Mouse (Mus musculus): ENCODE data around the gene Efcab11. TPM values are rescaled to one million over a fixed set of nuclear protein-coding genes. Genes with fewer than 3 reads are reported as not detected.

The Efcab11 gene
- polyA plus RNA-seq, 1 experiment from 2014 or later: 24.9 TPM

DNA sequence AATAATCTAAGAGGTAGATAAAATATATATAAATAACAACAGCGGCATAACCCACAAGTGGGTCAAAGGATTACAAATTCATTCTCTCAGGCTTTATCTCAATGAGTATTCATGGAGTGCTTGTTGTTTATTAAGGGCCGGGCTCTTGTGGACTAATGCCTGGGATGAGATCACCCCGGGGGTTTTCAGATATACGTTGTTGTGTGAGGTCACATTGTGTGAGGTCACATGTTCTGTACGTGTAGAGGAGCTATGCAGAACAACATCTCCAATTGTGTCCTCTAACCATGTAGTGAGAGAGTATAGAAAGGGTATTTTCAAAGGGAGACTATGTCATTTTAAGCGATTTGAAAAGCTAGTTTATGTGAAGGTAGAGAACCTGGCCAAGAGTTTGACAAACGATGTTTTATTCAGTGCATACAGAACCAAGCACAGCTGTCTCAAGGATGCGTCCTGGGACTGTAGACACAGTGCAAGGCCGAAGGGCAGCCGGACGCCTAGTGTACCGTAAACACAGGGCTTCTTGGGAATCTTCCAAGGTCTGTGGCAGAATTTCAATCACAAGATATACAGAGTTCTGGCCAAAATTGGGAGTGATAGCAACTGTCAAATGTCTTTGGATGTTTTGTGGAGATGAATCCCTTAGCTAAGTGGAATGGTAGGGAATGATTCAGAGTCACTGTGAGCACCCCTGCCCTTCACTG, 212.9 kb downstream of the Efcab11 start:
- H3K4me3 ChIP-seq: no peak overlapping the region
- peaks cover 22% of the 10 kb centered on the region for H3K4me1 ChIP-seq
- no peaks in the 10 kb centered on the region for H3K36me3 ChIP-seq
- H3K27me3 ChIP-seq (ENCODE audit: low read depth, poor library complexity, severe bottlenecking): no peaks in the 10 kb centered on the region
- H3K9me3 ChIP-seq (replicated peaks): no peaks in the 10 kb centered on the region
- H3K27ac ChIP-seq (replicated peaks): no peak overlapping the region
- 89% methylated on average over 12 of the region's 12 CpGs for WGBS
- DNase-seq (ENCODE audit: low spot score): no peak

DNA sequence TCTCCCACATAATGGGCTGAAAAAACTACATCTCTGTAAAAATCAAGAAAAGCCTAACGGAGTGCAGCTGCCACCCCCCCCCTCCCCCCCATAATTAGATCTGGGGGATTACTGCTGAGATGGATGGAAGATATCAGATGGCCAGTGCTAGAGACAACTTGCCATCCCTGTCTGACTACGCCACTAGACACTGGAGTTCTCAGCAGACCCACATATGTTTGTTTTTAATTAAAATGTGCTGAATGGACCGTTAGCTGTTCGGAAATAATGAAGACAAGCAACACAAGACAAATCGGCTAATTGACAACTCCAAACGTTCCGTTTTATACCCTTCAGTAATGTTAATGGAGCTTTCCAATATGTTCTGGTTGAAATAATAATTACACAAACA, 213.5 kb downstream of the Efcab11 start:
- WGBS: 76% methylated on average over 7 of the region's 7 CpGs
- Histone ChIP-seq H3K27me3 (ENCODE audit: low read depth, poor library complexity, severe bottlenecking) (no peaks in the 10 kb centered on the region), H3K4me3 (no peak overlapping the region), H3K27ac (replicated peaks) (0 out of 2 replicates have a peak overlapping the region, but pooled peaks have one; percentile 9), H3K9me3 (replicated peaks) (no peaks in the 10 kb centered on the region), H3K36me3 (no peaks in the 10 kb centered on the region), H3K4me1 (peaks cover 22% of the 10 kb centered on the region)
- no peak for DNase-seq (ENCODE audit: low spot score)

DNA sequence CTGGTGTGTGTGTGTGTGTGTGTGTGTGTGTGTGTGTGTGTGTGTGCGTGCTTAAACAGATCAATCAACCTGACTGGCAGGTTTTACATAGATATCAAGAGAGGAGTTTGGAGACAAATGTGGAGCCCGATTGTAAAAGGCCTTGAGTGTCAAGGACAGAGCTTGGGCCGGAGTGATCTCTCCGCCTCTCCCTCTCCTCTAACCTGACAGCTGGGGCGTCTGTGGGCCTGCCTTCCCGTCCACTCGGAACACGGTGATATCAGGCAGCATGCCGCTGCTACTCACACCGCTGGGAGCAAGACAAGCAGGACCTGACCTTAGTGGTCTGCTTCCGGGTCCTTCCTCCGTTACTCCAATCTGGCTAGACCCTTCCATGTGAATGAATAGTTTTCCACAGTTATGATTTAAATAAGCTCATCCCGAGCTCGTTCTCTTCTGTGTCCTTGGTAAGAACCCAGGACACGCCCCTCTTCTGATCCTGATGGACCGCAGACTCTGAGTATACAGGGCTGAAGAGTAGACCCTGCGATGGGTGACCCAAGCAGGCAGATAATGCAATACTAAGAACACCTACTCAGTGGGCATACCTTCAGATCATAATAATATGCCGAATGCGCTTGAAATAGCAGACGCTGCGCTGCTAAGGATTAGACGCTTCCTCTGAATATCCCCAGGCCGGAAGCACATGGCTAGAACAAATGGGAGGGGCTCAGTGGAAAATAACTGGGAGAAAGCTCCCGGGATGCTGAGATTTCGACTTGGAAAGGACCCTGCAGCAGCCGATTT, 214.1 kb downstream of the Efcab11 start:
- WGBS: 86% methylated on average over 26 of the region's 26 CpGs
- H3K9me3 ChIP-seq (replicated peaks): no peaks in the 10 kb centered on the region
- H3K27ac ChIP-seq (replicated peaks): peak overlapping the region; percentile 9; the same call in 1 of the 2 replicates
- H3K27me3 ChIP-seq (ENCODE audit: low read depth, poor library complexity, severe bottlenecking): no peaks in the 10 kb centered on the region
- peaks cover 22% of the 10 kb centered on the region for H3K4me1 ChIP-seq
- no peak for DNase-seq (ENCODE audit: low spot score)
- H3K4me3 ChIP-seq: no peak overlapping the region
- no peaks in the 10 kb centered on the region for H3K36me3 ChIP-seq

- DNase-seq (ENCODE audit: low spot score): no peak
- Histone ChIP-seq H3K9me3 (replicated peaks) (peaks cover 2% of the 10 kb centered on the region; the same call in 1 of the 2 replicates), H3K4me1 (peaks cover 9% of the 10 kb centered on the region), H3K36me3 (no peaks in the 10 kb centered on the region), H3K4me3 (no peak overlapping the region), H3K27me3 (ENCODE audit: low read depth, poor library complexity, severe bottlenecking) (no peaks in the 10 kb centered on the region), H3K27ac (replicated peaks) (no peak overlapping the region)
- 91% methylated on average over 19 of the region's 19 CpGs for WGBS
Measured at GRCm38 (mm10) chr12:99654991-99655880, 229.0 kb downstream of the Efcab11 start.

GRCm38 (mm10) chr12:99652459-99652858, 231.8 kb downstream of the Efcab11 start:
- Histone ChIP-seq H3K27me3 (ENCODE audit: low read depth, poor library complexity, severe bottlenecking) (no peaks in the 10 kb centered on the region), H3K4me1 (peaks cover 9% of the 10 kb centered on the region), H3K36me3 (no peaks in the 10 kb centered on the region), H3K9me3 (replicated peaks) (no peaks in the 10 kb centered on the region), H3K27ac (replicated peaks) (0 out of 2 replicates have a peak overlapping the region, but pooled peaks have one; percentile 1), H3K4me3 (no peak overlapping the region)
- DNase-seq (ENCODE audit: low spot score): no peak
- WGBS: 61% methylated on average over 6 of the region's 6 CpGs

GRCm38 (mm10) chr12:99649732-99650131, 234.5 kb downstream of the Efcab11 start:
- Histone ChIP-seq H3K36me3 (no peaks in the 10 kb centered on the region), H3K27ac (replicated peaks) (no peak overlapping the region), H3K4me1 (peaks cover 9% of the 10 kb centered on the region), H3K4me3 (no peak overlapping the region), H3K9me3 (replicated peaks) (peaks cover 11% of the 10 kb centered on the region), H3K27me3 (ENCODE audit: low read depth, poor library complexity, severe bottlenecking) (no peaks in the 10 kb centered on the region)
- WGBS: 60% methylated on average over 2 of the region's 2 CpGs
- no peak for DNase-seq (ENCODE audit: low spot score)

- no peak overlapping the region for H3K27ac ChIP-seq (replicated peaks)
- H3K27me3 ChIP-seq (ENCODE audit: low read depth, poor library complexity, severe bottlenecking): no peaks in the 10 kb centered on the region
- DNase-seq (ENCODE audit: low spot score): no peak
- H3K9me3 ChIP-seq (replicated peaks): peaks cover 21% of the 10 kb centered on the region
- H3K36me3 ChIP-seq: no peaks in the 10 kb centered on the region
- H3K4me3 ChIP-seq: no peak overlapping the region
- H3K4me1 ChIP-seq: peaks cover 9% of the 10 kb centered on the region
- WGBS: 91% methylated on average over 2 of the region's 2 CpGs
Measured at GRCm38 (mm10) chr12:99648781-99649180, 235.5 kb downstream of the Efcab11 start.

DNA sequence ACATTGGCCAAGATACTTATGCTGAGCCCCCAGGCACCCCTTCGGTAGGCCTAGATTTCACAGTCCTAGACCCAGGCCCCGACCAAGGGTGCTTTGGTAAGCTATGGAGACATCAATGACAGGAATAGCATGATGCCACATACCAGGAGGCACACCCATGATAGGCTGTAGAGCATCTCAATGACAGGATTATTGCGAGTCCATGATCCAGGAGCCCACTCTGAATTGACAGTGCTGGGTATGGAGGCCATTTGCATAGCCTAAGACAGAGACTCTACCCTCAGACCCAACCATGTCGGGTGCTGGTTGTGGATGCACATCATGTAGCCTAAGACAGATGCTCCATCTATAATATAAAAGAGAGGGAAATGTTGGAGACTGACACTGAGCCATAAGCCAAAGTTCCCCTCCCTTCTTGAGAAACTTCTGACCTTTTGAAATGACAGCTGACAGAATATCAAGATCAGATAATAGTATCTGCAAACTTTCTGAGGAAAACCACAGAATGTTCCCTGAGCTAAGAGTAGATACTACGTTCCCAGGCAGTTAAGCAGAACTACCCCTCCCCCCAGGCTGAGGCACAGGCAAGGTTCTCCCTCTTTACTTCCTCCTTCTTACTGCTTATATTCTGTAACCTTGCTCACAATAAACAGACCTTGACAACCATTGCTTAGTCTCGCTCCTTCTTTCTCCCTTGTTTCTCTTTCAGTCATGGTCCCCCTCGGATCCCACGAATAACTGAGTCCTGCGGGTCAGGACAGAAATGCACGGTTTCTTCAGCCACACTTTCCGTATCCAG, 237.5 kb downstream of the Efcab11 start:
- H3K4me3 ChIP-seq: no peak overlapping the region
- peaks cover 5% of the 10 kb centered on the region; the same call in 1 of the 2 replicates for H3K27me3 ChIP-seq (ENCODE audit: low read depth, poor library complexity, severe bottlenecking)
- peaks cover 38% of the 10 kb centered on the region for H3K9me3 ChIP-seq (replicated peaks)
- H3K36me3 ChIP-seq: no peaks in the 10 kb centered on the region
- no peak overlapping the region for H3K27ac ChIP-seq (replicated peaks)
- DNase-seq (ENCODE audit: low spot score): no peak
- 90% methylated on average over 11 of the region's 11 CpGs for WGBS
- no peaks in the 10 kb centered on the region for H3K4me1 ChIP-seq

DNA sequence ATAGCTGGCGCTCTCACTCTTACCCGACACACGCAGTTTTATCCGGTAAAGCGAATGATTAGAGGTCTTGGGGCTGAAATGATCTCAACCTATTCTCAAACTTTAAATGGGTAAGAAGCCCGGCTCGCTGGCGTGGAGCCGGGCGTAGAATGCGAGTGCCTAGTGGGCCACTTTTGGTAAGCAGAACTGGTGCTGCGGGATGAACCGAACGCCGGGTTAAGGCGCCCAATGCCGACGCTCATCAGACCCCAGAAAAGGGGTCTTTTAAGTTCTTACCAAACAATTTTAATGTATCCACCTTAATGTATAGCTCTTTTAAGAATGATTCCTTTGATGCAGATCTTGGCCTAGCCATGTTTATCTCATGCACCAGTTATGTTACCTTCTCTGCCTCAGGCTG, 238.8 kb downstream of the Efcab11 start:
- Histone ChIP-seq H3K36me3 (no peaks in the 10 kb centered on the region), H3K27ac (replicated peaks) (no peak overlapping the region), H3K4me3 (no peak overlapping the region), H3K4me1 (peaks cover 12% of the 10 kb centered on the region), H3K9me3 (replicated peaks) (peaks cover 38% of the 10 kb centered on the region), H3K27me3 (ENCODE audit: low read depth, poor library complexity, severe bottlenecking) (peaks cover 5% of the 10 kb centered on the region; the same call in 1 of the 2 replicates)
- 95% methylated on average over 18 of the region's 18 CpGs for WGBS
- no peak for DNase-seq (ENCODE audit: low spot score)

GRCm38 (mm10) chr12:99644966-99645365, 239.3 kb downstream of the Efcab11 start:
- DNase-seq (ENCODE audit: low spot score): no peak

More at GRCm38 (mm10) chr12:99644966-99645365, 239.3 kb downstream of the Efcab11 start:
- H3K4me3 ChIP-seq: no peak overlapping the region
- no peak overlapping the region for H3K27ac ChIP-seq (replicated peaks)
- peaks cover 17% of the 10 kb centered on the region for H3K4me1 ChIP-seq
- peaks cover 38% of the 10 kb centered on the region for H3K9me3 ChIP-seq (replicated peaks)
- peaks cover 5% of the 10 kb centered on the region; the same call in 1 of the 2 replicates for H3K27me3 ChIP-seq (ENCODE audit: low read depth, poor library complexity, severe bottlenecking)
- no peaks in the 10 kb centered on the region for H3K36me3 ChIP-seq
- WGBS: 89% methylated on average over 37 of the region's 37 CpGs
